ENCODE assay signal across 22 mouse cellular contexts in the genomic region with DNA sequence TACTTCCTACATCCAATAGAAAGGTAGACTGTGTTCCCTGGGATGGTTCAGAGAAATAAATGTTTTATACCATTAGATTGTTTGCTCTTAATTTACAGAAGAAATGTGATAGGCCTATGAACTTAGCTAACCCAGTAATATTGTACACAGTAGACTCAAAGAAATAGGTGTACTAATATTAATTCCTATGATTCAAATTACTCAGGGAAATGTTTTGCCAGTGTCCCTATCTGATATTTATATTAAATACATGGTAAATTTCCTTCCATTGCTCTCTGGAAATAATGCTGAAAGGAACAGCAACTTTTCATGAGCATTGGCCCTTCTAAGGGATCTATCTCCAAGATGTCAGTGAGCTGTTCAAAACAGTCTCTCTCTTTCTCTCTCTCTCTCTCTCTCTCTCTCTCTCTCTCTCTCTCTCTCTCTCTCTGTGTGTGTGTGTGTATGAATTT. TPM values are rescaled to one million over a fixed set of nuclear protein-coding genes. Genes with fewer than 3 reads are reported as not detected.
"Had no signal": no experiment of that assay in that cellular context is flagged by ENCODE, and none has a peak within 500 bp of the region (broad histone marks: within the 10 kb centered on the region; RNA-seq: fewer than 3 reads in every experiment).

No protein-coding gene starts in this region.

- DNase-seq: kidney, adult 2 months; kidney, postnatal 25 days; layer of hippocampus, adult 9-11 months; layer of hippocampus, postnatal 36 days; lung, postnatal 14 days; retina, postnatal 1 day; right cerebral cortex, postnatal 25 days; spleen, adult 18-20 months; thymus, postnatal 25 days had no signal

- H3K27ac ChIP-seq: kidney, postnatal 0 days; layer of hippocampus, adult 2 months; left cerebral cortex, adult 2 months; liver, embryonic 14.5 days; midbrain, embryonic 10.5 days; midbrain, embryonic 13.5 days; neural tube, embryonic 13.5 days; stomach, embryonic 15.5 days had no signal

- H3K36me3 ChIP-seq: midbrain, embryonic 10.5 days; neural tube, embryonic 13.5 days had no signal

- H3K4me3 ChIP-seq: layer of hippocampus, adult 2 months; left cerebral cortex, adult 2 months; megakaryocyte, embryonic 14.5 days; midbrain, embryonic 10.5 days; midbrain, embryonic 13.5 days; myocyte; neural tube, embryonic 13.5 days; stomach, embryonic 15.5 days had no signal

RNA-seq across cellular contexts. Expression of a gene that starts 6.8 kb away (rescaled TPM):
- polyA plus RNA-seq: limb, embryonic 11.5 days; liver, embryonic 11.5 days; midbrain, embryonic 10.5 days; midbrain, embryonic 16.5 days; neural tube, embryonic 13.5 days had no signal
